Mouse (Mus musculus) erythroblast, embryonic 14.5 days (primary cell): ENCODE results near the gene Ankrd61.

ENCODE experiments used
- GATA1 ChIP-seq: IDR thresholded peaks from 2 replicates; pipeline ENCODE4 v1.6.1; 2012; ENCODE audit warnings: low read length, inconsistent platforms, mixed read lengths
- TAL1 ChIP-seq: IDR thresholded peaks from 3 replicates; pipeline ENCODE4 v1.6.1; 2012; ENCODE audit warnings: low read length, inconsistent platforms, mixed read lengths

DNA sequence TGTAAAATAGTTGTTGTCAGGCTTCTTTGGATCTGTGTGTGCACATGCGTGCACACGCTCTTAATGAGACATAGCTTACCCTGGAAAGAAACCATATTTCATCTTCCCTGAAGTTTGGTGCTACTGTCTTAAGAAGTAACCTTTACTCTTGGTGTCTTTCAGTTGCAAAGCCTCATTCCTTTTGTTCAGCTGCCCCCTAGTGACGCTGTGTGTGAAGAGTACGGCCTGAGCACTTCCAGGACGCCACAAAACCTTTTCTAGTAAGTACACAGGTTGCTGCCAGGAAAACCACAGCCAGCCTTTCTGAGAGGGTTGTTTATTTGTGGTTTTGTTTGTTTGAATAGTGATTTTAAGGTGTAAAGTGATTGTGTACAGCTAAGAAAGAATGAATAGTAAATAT, 19.9 kb upstream of the Ankrd61 start:
- TF ChIP-seq GATA1 (no peak), TAL1 (no peak)
